Mouse (Mus musculus) fibroblast of lung, adult 2 months (primary cell): ENCODE measurements at regions not wholly inside any gene's neighbourhood (a gene's known extent, or its start where the extent isn't known, plus 50 kb on each side); places are given as distances from the start of the nearest gene placed in this dataset.

Experiments
- DNase-seq: peaks from one replicate; pipeline ENCODE4 v3.0.0-alpha.2; 2011; ENCODE audit warnings: low read depth

DNA sequence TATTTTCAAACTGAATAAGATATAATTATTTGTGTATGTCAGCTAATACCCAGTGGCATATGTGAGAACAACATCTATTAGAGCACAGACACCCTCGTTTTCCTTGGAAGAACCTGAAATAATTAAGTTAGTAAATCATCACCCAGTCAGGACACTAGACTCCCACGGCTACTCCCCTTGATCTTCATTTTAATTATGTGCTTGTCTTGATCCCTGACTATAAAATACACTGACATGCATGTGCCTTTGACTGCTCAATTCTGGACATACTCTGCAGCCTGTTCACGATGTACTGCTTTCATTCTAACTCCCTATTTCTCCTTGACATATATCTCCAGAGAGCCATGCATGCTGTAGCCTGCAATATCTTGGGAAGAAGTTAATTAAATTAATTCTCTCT is 232.7 kb upstream of the Atxn7l3b start:
- DNase-seq, result no peak

- no peak for DNase-seq
Observed at GRCm38 (mm10) chr10:113160055-113160454, 231.3 kb upstream of the Atxn7l3b start.

- no peak for DNase-seq
Observed at GRCm38 (mm10) chr10:113158988-113159387, 230.2 kb upstream of the Atxn7l3b start.

DNA sequence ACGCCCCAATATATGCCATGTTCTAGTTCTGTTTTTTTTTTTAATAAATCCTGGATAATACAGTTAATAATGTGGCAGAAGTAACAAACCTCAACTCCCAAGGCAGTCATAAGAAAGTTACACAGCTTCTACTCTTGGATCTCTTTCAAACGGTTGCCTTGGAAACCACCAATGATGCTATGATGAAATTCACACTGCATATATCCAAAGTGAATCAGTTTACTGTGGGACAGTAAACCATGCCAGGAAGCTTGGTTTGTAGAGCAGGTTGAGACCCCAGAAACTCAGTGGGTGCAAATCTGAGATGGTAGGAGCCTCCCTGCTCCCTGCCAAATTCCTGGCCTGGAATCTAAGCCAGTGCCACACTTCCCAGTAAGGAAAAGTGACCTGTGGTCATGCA is 212.8 kb upstream of the Atxn7l3b start:
- DNase-seq, result peak; percentile 2

- DNase-seq, result no peak
Observed at GRCm38 (mm10) chr10:113114999-113115398, 186.2 kb upstream of the Atxn7l3b start.

DNA sequence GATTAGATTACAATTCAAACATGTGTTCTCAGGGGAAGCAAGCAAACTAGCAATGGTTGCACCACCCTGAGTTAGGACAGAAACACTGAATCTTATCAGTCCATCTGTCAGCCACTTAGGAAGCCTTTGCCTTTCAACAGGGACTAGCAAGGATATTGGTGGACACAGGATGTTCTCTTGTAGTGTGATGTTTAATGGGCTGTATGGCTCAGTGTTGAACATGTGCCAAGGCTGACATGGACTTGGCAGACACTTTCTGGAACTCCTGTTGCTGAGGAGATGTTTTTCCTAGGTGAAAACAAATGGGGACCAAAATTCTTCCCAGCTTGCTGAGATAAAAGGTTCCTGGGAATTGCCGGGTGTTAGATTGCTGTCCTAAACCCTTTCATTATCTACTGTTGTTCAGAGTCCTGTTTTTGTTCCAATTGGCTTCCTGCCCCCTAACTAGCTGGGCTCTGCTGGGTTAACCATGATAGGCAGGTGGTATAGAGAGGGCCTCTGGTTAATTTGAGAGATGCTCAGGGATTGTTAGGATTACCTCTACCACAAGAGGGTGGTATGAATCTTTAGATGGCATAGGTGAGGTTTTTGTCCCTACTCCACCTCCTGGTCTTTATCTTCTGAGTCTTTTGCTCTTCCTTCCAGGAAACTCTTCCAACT is 177.1 kb upstream of the Atxn7l3b start:
- DNase-seq, result peak; percentile 2

- no peak for DNase-seq
Observed at GRCm38 (mm10) chr10:113105301-113105700, 176.5 kb upstream of the Atxn7l3b start.
